Mouse (Mus musculus): ENCODE results near the gene Kyat1. TPM values are rescaled to one million over a fixed set of nuclear protein-coding genes. Genes with fewer than 3 reads are reported as not detected.

Kyat1 gene
- polyA plus RNA-seq, 1 experiment, result 9.7 TPM

DNA sequence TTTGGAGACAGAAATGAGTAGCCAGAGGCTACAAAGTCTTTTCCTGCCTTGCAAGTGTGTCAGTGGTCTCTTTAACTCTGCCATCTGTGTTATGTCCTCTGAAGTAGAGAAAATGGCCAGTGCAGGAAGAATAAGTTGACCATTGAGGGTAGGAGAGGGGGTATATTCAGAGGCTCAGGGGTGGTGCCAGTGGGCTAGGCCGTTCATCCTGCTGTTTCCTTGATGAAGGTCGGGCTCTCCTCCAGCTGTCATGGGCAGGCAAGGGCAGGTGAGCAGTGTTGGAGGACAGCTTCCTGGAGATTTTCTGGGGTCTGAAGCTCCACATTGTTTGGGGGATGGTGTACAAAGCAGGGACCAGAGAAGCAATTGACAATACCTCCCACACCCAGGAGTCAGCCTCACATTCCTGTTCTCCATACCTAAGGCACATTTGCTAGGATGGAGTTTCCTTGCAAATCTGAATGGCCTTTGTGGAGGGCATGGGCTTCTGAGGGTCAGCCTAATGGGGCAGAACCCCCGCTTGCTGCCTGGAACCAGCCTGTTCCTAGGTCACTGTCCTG, 33.3 kb upstream of the Kyat1 start:
- DNase-seq (ENCODE audit: low read depth in 1 of 2, low spot score in 2 of 2), result no peak
- H3K27me3 ChIP-seq (ENCODE audit: control insufficient read depth, insufficient read depth, low read length), result no peaks in the 10 kb centered on the region
- H3K27ac ChIP-seq (ENCODE audit: insufficient read depth, low read length), result 0 out of 2 replicates have a peak overlapping the region, but pooled peaks have one; percentile 27
- peaks cover 11% of the 10 kb centered on the region; the same call in 1 of the 2 replicates for H3K4me1 ChIP-seq (ENCODE audit: control insufficient read depth, insufficient read depth, insufficient read length)
- TF ChIP-seq CTCF (IDR thresholded peaks at IDR 0.05; ENCODE audit: extremely low read depth, insufficient read depth, insufficient read length, insufficient replicate concordance) (no peak), POLR2A (IDR thresholded peaks at IDR 0.05; ENCODE audit: low read depth, low read length) (no peak)
- H3K36me3 ChIP-seq (ENCODE audit: control insufficient read depth, insufficient read depth, low read length), result peaks cover 10% of the 10 kb centered on the region
- WGBS, result 63% methylated on average over 3 of the region's 3 CpGs
- peak overlapping the region; percentile 9; the same call in 1 of the 2 replicates for H3K4me3 ChIP-seq (ENCODE audit: extremely low read depth, insufficient read depth, insufficient read length)

DNA sequence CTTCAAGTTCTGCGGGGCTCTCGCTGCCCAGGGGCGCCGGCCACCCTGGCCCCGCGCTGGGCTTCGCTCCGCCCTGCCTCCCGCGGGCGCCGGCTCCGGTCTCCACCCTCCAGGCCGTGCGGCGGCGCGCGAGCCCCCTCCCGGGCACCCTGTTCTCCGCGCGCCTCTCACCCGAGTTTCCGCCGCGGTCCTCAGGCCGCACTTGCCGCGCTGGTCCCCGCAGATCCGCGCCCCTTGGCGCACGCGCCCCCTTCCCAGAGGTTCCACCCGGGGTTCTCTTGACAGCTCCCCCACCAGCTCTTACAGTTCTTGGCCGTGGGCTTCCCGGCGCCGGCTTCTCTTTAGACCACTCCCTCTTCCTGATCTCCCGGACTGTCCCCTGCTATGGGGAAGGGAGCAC, 32.2 kb upstream of the Kyat1 start:
- 0% methylated on average over 36 of the region's 42 CpGs for WGBS
- peak overlapping the region; percentile 90 for H3K4me3 ChIP-seq (ENCODE audit: extremely low read depth, insufficient read depth, insufficient read length)
- DNase-seq (ENCODE audit: low read depth in 1 of 2, low spot score in 2 of 2), result peak in 1 of 2 experiments; percentile 75
- peaks cover 8% of the 10 kb centered on the region for H3K36me3 ChIP-seq (ENCODE audit: control insufficient read depth, insufficient read depth, low read length)
- no peaks in the 10 kb centered on the region for H3K27me3 ChIP-seq (ENCODE audit: control insufficient read depth, insufficient read depth, low read length)
- peak overlapping the region; percentile 93 for H3K27ac ChIP-seq (ENCODE audit: insufficient read depth, low read length)
- H3K4me1 ChIP-seq (ENCODE audit: control insufficient read depth, insufficient read depth, insufficient read length), result peaks cover 10% of the 10 kb centered on the region; the same call in 1 of the 2 replicates
- TF ChIP-seq POLR2A (IDR thresholded peaks at IDR 0.05; ENCODE audit: low read depth, low read length), result no peak
- TF ChIP-seq CTCF (IDR thresholded peaks at IDR 0.05; ENCODE audit: extremely low read depth, insufficient read depth, insufficient read length, insufficient replicate concordance), result no peak

DNA sequence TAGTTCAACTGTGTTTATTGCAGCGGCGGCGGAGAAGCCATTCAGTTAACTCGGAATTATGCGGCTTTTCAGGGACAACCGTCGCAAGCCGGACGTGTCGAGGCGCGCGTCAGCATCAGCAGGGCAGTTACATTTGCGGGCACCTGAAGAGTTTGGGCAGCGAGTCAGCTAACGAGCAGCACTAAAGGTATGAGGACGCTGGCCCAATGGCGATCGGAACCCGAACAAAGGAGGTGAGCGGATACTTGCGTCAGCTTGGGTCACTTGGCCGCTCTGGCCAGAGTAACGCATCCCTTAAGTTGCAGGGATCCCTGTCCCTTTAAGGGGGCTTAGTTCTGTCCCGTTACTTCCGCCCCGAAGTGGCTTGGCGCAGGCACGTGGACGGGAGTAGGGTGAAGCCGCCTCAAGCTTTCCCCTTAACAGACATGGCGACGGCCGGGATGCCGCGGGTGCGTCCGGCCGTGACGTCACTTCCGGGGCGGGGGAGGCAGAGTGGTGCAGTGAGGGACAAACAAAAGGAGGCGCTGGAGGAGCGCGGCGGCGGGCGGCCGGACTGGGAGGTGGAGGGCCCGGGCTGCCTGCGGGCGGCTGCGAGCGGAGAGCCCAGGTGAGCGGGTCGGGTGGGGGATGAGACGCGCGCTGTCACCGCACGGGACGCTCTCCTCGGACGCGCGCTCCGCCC, 31.7 kb upstream of the Kyat1 start, which contains the start of gene Lrrc8a:
Gene Lrrc8a (plus strand): TSS at position 517 of the 682 bp plus-strand sequence.
- peaks cover 6% of the 10 kb centered on the region; the same call in 1 of the 2 replicates for H3K4me1 ChIP-seq (ENCODE audit: control insufficient read depth, insufficient read depth, insufficient read length)

DNA sequence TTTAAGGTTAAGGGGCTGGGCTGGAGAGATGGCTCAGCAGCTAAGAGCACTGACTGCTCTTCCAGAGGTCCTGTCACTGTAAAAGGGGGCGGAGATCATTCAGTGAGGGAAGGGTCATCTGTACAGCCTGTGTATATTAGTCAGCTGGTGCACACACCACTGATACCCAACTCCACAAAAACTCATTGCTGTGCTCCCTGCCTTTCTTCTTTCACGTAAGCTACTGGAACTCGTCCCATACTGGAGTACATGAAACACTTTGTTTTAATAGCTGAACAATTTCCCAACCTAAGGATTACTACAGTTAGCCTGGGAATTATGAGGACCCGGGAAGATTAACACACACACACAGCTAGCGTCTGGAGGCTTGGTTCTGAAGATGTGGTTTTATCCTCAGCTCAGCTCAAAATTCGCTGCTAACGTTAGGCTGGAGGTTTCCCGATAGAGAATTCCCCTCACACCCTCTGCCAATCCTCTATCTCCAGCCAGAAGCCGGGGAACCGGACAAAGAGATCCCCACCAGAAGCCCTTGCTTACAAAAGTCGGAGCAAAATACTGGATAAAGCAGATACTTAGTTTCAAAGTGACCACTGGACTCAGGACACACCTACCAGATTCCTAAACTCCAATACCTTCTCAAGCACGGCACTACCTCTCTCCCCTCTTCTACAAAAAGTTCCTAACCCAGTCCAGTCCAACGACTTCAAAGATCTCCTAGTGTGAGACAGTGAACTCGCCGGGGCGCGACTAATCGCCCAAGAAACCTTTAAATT, 31.0 kb upstream of the Kyat1 start:
- Histone ChIP-seq H3K27ac (ENCODE audit: insufficient read depth, low read length) (peak overlapping the region; percentile 90), H3K36me3 (ENCODE audit: control insufficient read depth, insufficient read depth, low read length) (peaks cover 8% of the 10 kb centered on the region), H3K27me3 (ENCODE audit: control insufficient read depth, insufficient read depth, low read length) (no peaks in the 10 kb centered on the region), H3K4me1 (ENCODE audit: control insufficient read depth, insufficient read depth, insufficient read length) (peaks cover 6% of the 10 kb centered on the region; the same call in 1 of the 2 replicates), H3K4me3 (ENCODE audit: extremely low read depth, insufficient read depth, insufficient read length) (peak overlapping the region; percentile 90)
- WGBS, result 5% methylated on average over 18 of the region's 18 CpGs
- DNase-seq (ENCODE audit: low read depth in 1 of 2, low spot score in 2 of 2), result no peak
- no peak for TF ChIP-seq POLR2A (IDR thresholded peaks at IDR 0.05; ENCODE audit: low read depth, low read length)
- TF ChIP-seq CTCF (IDR thresholded peaks at IDR 0.05; ENCODE audit: extremely low read depth, insufficient read depth, insufficient read length, insufficient replicate concordance), result no peak

More for the DNA sequence above, 31.7 kb upstream of the Kyat1 start, which contains the start of gene Lrrc8a:
- WGBS, result under 1% methylated on average over 57 of the region's 67 CpGs
- DNase-seq (ENCODE audit: low read depth in 1 of 2, low spot score in 2 of 2), result peak; percentile 95 to 100
- TF ChIP-seq CTCF (IDR thresholded peaks at IDR 0.05; ENCODE audit: extremely low read depth, insufficient read depth, insufficient read length, insufficient replicate concordance) (peak; percentile 20; the same call in 1 of the 2 replicates), POLR2A (IDR thresholded peaks at IDR 0.05; ENCODE audit: low read depth, low read length) (peak; percentile 9)
- H3K36me3 ChIP-seq (ENCODE audit: control insufficient read depth, insufficient read depth, low read length), result peaks cover 8% of the 10 kb centered on the region
- H3K27ac ChIP-seq (ENCODE audit: insufficient read depth, low read length), result peak within 1 kb of the TSS; percentile 93
- H3K4me3 ChIP-seq (ENCODE audit: extremely low read depth, insufficient read depth, insufficient read length), result peak within 1 kb of the TSS; percentile 90
- no peaks in the 10 kb centered on the region for H3K27me3 ChIP-seq (ENCODE audit: control insufficient read depth, insufficient read depth, low read length)

DNA sequence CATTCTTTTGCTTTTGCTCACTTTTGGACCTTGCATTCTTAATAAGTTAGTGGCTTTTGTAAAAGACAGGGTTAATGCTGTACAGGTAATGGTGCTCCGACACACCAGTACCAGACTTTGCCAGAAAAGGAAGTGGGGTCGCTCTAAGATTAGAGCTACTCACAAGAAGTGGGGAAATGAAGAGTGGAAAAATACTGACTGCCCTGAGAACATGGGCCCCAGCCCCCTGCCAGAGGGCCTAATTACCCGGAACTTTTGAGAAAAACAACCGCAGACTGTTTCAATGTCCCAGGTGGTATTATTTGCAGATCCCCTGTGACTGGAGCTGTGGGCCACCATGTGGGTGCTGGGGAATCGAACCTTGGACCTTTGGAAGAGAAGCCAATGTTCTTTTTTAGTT, 29.9 kb upstream of the Kyat1 start:
- H3K4me1 ChIP-seq (ENCODE audit: control insufficient read depth, insufficient read depth, insufficient read length), result peaks cover 6% of the 10 kb centered on the region; the same call in 1 of the 2 replicates
- H3K4me3 ChIP-seq (ENCODE audit: extremely low read depth, insufficient read depth, insufficient read length), result no peak overlapping the region
- no peak overlapping the region for H3K27ac ChIP-seq (ENCODE audit: insufficient read depth, low read length)
- DNase-seq (ENCODE audit: low read depth in 1 of 2, low spot score in 2 of 2), result no peak
- H3K27me3 ChIP-seq (ENCODE audit: control insufficient read depth, insufficient read depth, low read length), result no peaks in the 10 kb centered on the region
- WGBS, result 15% methylated on average over 5 of the region's 5 CpGs
- no peak for TF ChIP-seq CTCF (IDR thresholded peaks at IDR 0.05; ENCODE audit: extremely low read depth, insufficient read depth, insufficient read length, insufficient replicate concordance)
- no peak for TF ChIP-seq POLR2A (IDR thresholded peaks at IDR 0.05; ENCODE audit: low read depth, low read length)
- peaks cover 1% of the 10 kb centered on the region; the same call in 1 of the 2 replicates for H3K36me3 ChIP-seq (ENCODE audit: control insufficient read depth, insufficient read depth, low read length)

DNA sequence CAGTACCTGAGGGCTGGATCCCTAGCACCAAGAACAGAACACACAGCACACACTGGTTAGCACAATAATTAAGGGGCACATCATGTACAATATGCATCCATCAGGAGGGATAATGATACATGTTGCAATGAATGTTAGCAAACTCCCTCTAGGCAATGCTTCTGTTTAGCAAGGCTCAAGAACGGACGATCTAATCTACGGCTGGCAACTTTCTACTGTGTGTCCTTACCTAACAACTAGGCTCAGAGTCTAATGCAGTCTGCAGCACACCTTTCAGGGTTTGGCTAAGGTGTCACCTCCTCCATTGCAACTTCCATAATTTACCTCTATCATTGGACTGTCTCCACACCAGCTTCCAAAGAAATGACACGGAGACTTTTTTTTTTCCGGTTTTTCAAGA, 10.6 kb upstream of the Kyat1 start:
- Histone ChIP-seq H3K4me1 (ENCODE audit: control insufficient read depth, insufficient read depth, insufficient read length) (no peaks in the 10 kb centered on the region), H3K27ac (ENCODE audit: insufficient read depth, low read length) (no peak overlapping the region), H3K4me3 (ENCODE audit: extremely low read depth, insufficient read depth, insufficient read length) (no peak overlapping the region), H3K36me3 (ENCODE audit: control insufficient read depth, insufficient read depth, low read length) (no peaks in the 10 kb centered on the region), H3K27me3 (ENCODE audit: control insufficient read depth, insufficient read depth, low read length) (no peaks in the 10 kb centered on the region)
- TF ChIP-seq POLR2A (IDR thresholded peaks at IDR 0.05; ENCODE audit: low read depth, low read length) (no peak), CTCF (IDR thresholded peaks at IDR 0.05; ENCODE audit: extremely low read depth, insufficient read depth, insufficient read length, insufficient replicate concordance) (no peak)
- WGBS, result 95% methylated on average over 5 of the region's 5 CpGs
- no peak for DNase-seq (ENCODE audit: low read depth in 1 of 2, low spot score in 2 of 2)
